Mouse (Mus musculus): ENCODE measurements around the gene Tmem179.

- no peak for TF ChIP-seq POLR2A (IDR thresholded peaks at IDR 0.05; ENCODE audit: insufficient read length, low read depth)
- TF ChIP-seq USF1 (IDR thresholded peaks at IDR 0.05; ENCODE audit: low read depth): no peak
Measured at GRCm38 (mm10) chr12:112544946-112545701, 28.6 kb upstream of the Tmem179 start.

Measured in myocyte (in vitro differentiated cells).